Mouse (Mus musculus) R1 (cell line): ENCODE data around the gene Gm4303.
"Not testable (repeated sequence)": the region's sequence is repeated elsewhere in the genome, so short reads cannot be mapped to it uniquely, and the experiment has no call there.

Source experiments
- DNase-seq: peaks from one replicate; pipeline ENCODE4 v3.0.0-alpha.2; 2018; ENCODE audit warnings: low read depth, low spot score

The Gm4303 gene

DNA sequence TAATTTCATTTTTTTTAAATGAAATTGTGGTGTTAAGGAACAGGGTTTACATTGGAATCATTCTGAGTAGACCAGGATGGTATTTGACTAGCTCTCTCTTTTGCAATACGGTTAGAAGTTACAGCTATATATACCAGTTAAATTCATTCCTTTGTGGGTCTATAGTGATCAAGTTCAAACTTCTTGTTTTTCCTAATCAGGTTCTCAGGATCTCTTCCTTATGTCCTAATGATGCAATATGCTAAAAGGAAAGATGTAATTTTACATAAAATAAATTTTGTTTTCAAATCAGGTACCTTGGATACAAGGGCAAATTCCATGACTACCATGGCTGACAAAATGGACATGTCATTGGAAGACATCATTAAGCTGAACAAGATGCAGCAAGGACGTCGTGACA, at the start of gene Gm4303:
Gm4303 (plus strand) TSS at position 301 of the 400 bp plus-strand sequence.
- DNase-seq, result not testable (repeated sequence)

DNA sequence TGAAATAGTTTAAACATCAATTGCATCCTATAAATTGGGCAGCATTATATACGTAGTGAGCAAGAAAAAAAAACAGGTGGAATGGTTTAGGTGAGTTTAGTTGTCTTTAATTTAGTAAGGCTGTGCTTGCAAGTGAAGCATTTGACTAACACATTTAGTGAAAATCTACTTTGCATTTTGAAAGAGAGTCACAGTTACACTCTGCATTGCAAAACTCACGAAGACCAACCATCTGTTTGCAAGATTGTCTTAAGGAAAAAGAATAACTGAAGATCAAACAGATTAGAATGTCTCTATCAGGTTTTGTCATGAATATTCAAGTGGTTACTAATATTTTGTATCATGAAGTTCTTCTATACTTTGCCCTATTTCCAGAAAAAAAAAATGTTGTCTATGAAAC, 49.7 kb upstream of the Gm4303 start:
- DNase-seq, result no peak

DNA sequence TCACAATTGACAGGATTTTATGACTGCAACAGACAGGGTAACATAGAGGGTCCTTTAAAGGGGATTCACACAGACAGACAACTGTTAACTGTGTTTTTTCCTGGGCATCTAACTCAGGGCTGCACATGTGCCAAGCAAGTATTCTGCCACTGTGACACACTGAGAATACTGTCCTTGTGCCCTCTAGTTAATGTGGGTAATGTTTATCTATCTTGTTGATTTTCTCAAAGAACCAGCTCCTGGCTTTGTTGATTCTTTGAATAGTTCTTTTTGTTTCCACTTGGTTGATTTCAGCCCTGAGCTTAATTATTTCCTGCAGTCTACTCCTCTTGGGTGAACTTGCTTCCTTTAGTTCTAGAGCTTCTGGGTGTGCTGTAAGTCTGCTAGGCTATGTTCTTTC, 45.7 kb upstream of the Gm4303 start:
- not testable (repeated sequence) for DNase-seq

DNA sequence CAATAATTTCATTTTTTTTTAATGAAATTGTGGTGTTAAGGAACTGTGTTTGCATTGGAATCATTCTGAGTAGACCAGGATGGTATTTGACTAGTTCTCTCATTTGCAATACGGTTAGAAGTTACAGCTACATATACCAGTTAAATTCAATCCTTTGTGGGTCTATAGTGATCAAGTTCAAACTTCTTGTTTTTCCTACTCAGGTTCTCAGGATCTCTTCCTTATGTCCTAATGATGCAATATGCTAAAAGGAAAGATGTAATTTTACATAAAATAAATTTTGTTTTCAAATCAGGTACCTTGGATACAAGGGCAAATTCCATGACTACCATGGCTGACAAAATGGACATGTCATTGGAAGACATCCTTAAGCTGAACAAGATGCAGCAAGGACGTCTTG, 10.4 kb upstream of the Gm4303 start, which contains the start of gene Gm4301:
Gm4301 (plus strand) TSS at position 301 of the 400 bp plus-strand sequence.
- not testable (repeated sequence) for DNase-seq

DNA sequence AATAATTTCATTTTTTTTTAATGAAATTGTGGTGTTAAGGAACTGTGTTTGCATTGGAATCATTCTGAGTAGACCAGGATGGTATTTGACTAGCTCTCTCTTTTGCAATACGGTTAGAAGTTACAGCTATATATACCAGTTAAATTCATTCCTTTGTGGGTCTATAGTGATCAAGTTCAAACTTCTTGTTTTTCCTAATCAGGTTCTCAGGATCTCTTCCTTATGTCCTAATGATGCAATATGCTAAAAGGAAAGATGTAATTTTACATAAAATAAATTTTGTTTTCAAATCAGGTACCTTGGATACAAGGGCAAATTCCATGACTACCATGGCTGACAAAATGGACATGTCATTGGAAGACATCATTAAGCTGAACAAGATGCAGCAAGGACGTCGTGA, 5.2 kb upstream of the Gm4303 start, which contains the start of gene Gm4302:
Gm4302 (plus strand) TSS at position 301 of the 400 bp plus-strand sequence.
- not testable (repeated sequence) for DNase-seq

DNA sequence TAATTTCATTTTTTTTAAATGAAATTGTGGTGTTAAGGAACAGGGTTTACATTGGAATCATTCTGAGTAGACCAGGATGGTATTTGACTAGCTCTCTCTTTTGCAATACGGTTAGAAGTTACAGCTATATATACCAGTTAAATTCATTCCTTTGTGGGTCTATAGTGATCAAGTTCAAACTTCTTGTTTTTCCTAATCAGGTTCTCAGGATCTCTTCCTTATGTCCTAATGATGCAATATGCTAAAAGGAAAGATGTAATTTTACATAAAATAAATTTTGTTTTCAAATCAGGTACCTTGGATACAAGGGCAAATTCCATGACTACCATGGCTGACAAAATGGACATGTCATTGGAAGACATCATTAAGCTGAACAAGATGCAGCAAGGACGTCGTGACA, 5.0 kb downstream of the Gm4303 start, which contains the start of gene Gm4305:
Gm4305 (plus strand) TSS at position 301 of the 400 bp plus-strand sequence.
- not testable (repeated sequence) for DNase-seq

DNA sequence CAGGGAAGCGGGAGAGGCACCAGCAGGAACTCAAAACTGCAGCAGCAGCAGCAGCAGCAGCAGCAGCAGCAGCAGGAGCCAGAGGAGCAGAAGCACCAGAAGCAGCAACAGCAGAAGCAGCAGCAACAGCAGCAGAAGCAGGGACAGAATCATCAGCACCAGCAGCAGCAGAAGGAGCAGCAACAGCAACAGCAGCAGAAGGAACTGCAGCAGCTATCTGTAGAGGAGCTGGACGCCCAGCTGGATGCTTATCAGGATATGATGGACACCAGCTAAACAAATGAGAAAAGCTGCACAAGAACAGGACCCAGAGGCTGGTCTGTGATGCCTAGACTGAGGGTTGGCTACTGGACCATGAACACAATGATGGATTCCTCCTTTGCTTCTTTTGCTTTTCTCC, 11.1 kb downstream of the Gm4303 start:
- not testable (repeated sequence) for DNase-seq

DNA sequence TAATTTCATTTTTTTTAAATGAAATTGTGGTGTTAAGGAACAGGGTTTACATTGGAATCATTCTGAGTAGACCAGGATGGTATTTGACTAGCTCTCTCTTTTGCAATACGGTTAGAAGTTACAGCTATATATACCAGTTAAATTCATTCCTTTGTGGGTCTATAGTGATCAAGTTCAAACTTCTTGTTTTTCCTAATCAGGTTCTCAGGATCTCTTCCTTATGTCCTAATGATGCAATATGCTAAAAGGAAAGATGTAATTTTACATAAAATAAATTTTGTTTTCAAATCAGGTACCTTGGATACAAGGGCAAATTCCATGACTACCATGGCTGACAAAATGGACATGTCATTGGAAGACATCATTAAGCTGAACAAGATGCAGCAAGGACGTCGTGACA, 15.3 kb downstream of the Gm4303 start, which contains the start of gene Gm4307:
Gm4307 (plus strand) TSS at position 301 of the 400 bp plus-strand sequence.
- not testable (repeated sequence) for DNase-seq

DNA sequence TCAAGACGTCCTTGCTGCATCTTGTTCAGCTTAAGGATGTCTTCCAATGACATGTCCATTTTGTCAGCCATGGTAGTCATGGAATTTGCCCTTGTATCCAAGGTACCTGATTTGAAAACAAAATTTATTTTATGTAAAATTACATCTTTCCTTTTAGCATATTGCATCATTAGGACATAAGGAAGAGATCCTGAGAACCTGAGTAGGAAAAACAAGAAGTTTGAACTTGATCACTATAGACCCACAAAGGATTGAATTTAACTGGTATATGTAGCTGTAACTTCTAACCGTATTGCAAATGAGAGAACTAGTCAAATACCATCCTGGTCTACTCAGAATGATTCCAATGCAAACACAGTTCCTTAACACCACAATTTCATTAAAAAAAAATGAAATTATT, 36.7 kb downstream of the Gm4303 start, which contains the start of gene Gm4312:
Gm4312 (minus strand) TSS at position 101 of the 400 bp plus-strand sequence.
- not testable (repeated sequence) for DNase-seq
